Mouse (Mus musculus) gastrocnemius, adult 18-20 months (tissue): ENCODE data around the gene Apoc1. TPM values are rescaled to one million over a fixed set of nuclear protein-coding genes. Genes with fewer than 3 reads are reported as not detected.
A peak's percentile ranks its signal among the peaks of the same experiment; 100 is the strongest.

ENCODE experiments used
- DNase-seq: peaks from one replicate; pipeline ENCODE4 v3.0.0; 2021; ENCODE audit warnings: low spot score
- total RNA-seq, 2 experiments: library from RNA; stranded (reverse); gene quantifications; 2 replicates each; pipeline ENCODE4 v1.2.3; 2021

Gene Apoc1
- total RNA-seq, 2 experiments from 2014 or later, result 0.84 to 4.3 TPM

GRCm38 (mm10) chr7:19686521-19686920, 5.9 kb downstream of the Apoc1 start:
- no peak for DNase-seq

GRCm38 (mm10) chr7:19685374-19685773, 7.1 kb downstream of the Apoc1 start:
- DNase-seq, result no peak

GRCm38 (mm10) chr7:19683771-19684201, 8.7 kb downstream of the Apoc1 start:
- no peak for DNase-seq

- no peak for DNase-seq
Observed at GRCm38 (mm10) chr7:19682979-19683378, 9.5 kb downstream of the Apoc1 start.

- DNase-seq, result no peak
Observed at GRCm38 (mm10) chr7:19681202-19681694, 11.2 kb downstream of the Apoc1 start, which contains the start of the genes Gm44805 and Apoc4. Gene Gm44805, minus strand, starts transcription at chr7:19681423. Gene Apoc4, minus strand, starts transcription at chr7:19681479.

GRCm38 (mm10) chr7:19680702-19681101, 11.8 kb downstream of the Apoc1 start:
- DNase-seq, result no peak

GRCm38 (mm10) chr7:19678901-19679300, 13.6 kb downstream of the Apoc1 start:
- no peak for DNase-seq

GRCm38 (mm10) chr7:19677872-19678271, 14.6 kb downstream of the Apoc1 start, which contains the start of gene Apoc2:
Gene Apoc2, minus strand, starts transcription at chr7:19677941.
- DNase-seq, result no peak

- DNase-seq, result no peak
Observed at GRCm38 (mm10) chr7:19676662-19677061, 15.8 kb downstream of the Apoc1 start.

- DNase-seq, result no peak
Observed at GRCm38 (mm10) chr7:19675824-19676223, 16.6 kb downstream of the Apoc1 start.

- DNase-seq, result no peak
Observed at GRCm38 (mm10) chr7:19673083-19673699, 19.3 kb downstream of the Apoc1 start.

GRCm38 (mm10) chr7:19671511-19671910, 20.9 kb downstream of the Apoc1 start:
- no peak for DNase-seq

GRCm38 (mm10) chr7:19668947-19669721, 23.3 kb downstream of the Apoc1 start:
- peak; percentile 94 for DNase-seq

GRCm38 (mm10) chr7:19667434-19667833, 25.0 kb downstream of the Apoc1 start:
- DNase-seq, result no peak

- no peak for DNase-seq
Observed at GRCm38 (mm10) chr7:19666750-19667149, 25.7 kb downstream of the Apoc1 start.

GRCm38 (mm10) chr7:19664955-19665841, 27.3 kb downstream of the Apoc1 start, which contains the start of gene Clptm1:
Gene Clptm1, minus strand, starts transcription at chr7:19665033.
- DNase-seq, result peak; percentile 98

GRCm38 (mm10) chr7:19664455-19664954, 28.0 kb downstream of the Apoc1 start:
- DNase-seq, result no peak

- DNase-seq, result no peak
Observed at GRCm38 (mm10) chr7:19663940-19664339, 28.5 kb downstream of the Apoc1 start.

- no peak for DNase-seq
Observed at GRCm38 (mm10) chr7:19652614-19653013, 39.8 kb downstream of the Apoc1 start.

GRCm38 (mm10) chr7:19651063-19651786, 41.2 kb downstream of the Apoc1 start:
- DNase-seq, result no peak

- no peak for DNase-seq
Observed at GRCm38 (mm10) chr7:19641223-19641622, 51.2 kb downstream of the Apoc1 start.
